Mouse (Mus musculus): ENCODE measurements around the gene Hemk1.

- TF ChIP-seq CTCF (IDR thresholded peaks at IDR 0.05; ENCODE audit: borderline replicate concordance, extremely low read depth, insufficient read depth, insufficient read length) (no peak), POLR2A (IDR thresholded peaks at IDR 0.05; ENCODE audit: borderline replicate concordance, extremely low read depth, insufficient read depth, insufficient read length, poor library complexity, severe bottlenecking) (no peak)
Measured at GRCm38 (mm10) chr9:107312811-107313584, 25.2 kb downstream of the Hemk1 start.
